Mouse (Mus musculus): Measurements from ENCODE around the gene Gm266.

- no peak for TF ChIP-seq CTCF (IDR thresholded peaks at IDR 0.05; ENCODE audit: control insufficient read depth, insufficient read depth, insufficient replicate concordance, low read depth, low read length)
- no peak for TF ChIP-seq POLR2A (IDR thresholded peaks at IDR 0.05; ENCODE audit: control insufficient read depth, low read depth, low read length)
Observed at GRCm38 (mm10) chr12:111503571-111503970, 17.9 kb upstream of the Gm266 start.

All from testis, adult 2 months (tissue).